Mouse (Mus musculus) cerebellum, adult (tissue): ENCODE data around the gene Unc5a.
A peak's percentile ranks its signal among the peaks of the same experiment; 100 is the strongest.

Experiments
- ATAC-seq: cut with Nextera tagmentation; 2 replicates; pipeline ENCODE4 v1.9.2; 2017; ENCODE audit warnings: mild to moderate bottlenecking, moderate library complexity, mixed read lengths; ENCODE audit not compliant: insufficient number of reproducible peaks, low FRiP score, low TSS enrichment

Gene Unc5a

GRCm38 (mm10) chr13:54997568-54997967, 48.4 kb downstream of the Unc5a start:
- no peak for ATAC-seq

DNA sequence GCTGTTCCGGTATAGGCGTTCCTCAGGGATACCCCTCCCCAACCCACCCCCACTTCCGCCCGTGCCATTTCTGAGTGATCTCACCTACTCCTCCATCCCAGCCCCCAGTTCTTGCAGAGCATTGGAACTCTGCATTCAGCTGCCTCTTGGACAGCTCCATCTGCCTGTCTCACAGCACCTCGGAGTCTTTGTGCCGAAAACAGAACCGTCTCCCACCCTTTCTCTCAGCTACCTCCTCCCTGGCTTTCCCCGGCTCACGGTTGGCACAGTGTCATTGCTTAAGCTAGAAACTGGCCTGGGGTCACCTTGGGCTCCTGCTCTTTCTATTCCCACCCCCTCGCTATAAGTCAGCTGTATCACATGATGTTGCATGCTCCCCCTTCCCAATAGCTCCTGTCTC, 51.2 kb downstream of the Unc5a start:
- ATAC-seq, result no peak

DNA sequence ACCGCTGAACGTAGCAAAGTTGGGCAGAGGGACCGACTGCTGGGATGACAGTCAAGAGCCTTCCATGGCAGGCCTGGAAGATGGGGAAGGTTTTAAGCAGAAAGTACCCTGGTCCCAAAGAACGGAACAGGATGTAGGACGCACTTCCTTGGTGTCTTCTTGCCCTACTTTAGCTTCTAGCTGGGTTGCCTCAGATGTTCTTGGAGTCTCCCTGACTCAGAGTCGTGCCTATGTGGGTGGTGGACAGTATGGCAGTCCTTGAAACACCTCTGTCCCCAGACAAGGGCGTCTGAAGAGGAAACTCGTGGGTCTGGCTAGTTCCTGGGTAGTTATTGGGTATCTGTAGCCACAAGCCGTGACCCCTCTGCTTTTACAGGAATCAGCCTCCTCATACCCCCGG, 52.9 kb downstream of the Unc5a start:
- no peak for ATAC-seq

- ATAC-seq, result no peak
These were observed 55.4 kb downstream of the Unc5a start for GRCm38 (mm10) chr13:55004646-55005045.

- no peak for ATAC-seq
These were observed 56.6 kb downstream of the Unc5a start for GRCm38 (mm10) chr13:55005691-55006414.

DNA sequence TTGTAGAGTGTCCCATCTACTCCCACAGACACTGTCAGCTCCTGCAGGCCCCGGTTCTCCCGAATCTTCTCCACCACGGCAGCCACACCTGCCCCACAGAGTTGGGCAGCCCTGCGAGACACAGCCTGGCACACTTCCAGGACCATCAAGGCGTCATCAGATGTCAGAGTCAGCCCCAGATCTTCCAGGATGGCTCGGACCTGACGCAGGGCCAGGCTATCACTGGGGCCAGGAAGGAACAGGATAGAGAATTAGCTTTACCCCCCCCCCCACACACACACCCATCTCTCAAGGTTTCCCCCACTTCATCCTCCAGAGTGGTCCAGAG, 57.2 kb downstream of the Unc5a start:
- no peak for ATAC-seq

DNA sequence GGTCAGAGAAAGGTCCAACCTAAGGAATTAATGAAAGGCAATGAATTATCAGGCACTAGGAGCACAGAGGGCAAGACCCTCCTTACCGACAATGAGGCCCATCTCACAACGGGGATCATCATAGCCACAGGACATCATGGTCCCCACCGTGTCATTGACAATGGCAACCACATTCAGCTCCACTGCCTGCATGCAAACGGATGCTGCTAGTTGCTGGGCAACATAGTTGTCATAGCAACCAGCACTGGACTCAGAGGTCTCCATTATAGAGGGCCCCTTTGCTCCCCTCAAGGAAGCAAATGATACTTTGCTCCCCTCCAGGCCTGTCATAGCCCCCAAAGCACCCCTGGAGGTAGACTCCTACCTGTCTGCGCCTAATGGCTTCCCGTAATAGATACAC, 59.4 kb downstream of the Unc5a start:
- ATAC-seq, result no peak

GRCm38 (mm10) chr13:55011103-55011502, 61.9 kb downstream of the Unc5a start:
- no peak for ATAC-seq

DNA sequence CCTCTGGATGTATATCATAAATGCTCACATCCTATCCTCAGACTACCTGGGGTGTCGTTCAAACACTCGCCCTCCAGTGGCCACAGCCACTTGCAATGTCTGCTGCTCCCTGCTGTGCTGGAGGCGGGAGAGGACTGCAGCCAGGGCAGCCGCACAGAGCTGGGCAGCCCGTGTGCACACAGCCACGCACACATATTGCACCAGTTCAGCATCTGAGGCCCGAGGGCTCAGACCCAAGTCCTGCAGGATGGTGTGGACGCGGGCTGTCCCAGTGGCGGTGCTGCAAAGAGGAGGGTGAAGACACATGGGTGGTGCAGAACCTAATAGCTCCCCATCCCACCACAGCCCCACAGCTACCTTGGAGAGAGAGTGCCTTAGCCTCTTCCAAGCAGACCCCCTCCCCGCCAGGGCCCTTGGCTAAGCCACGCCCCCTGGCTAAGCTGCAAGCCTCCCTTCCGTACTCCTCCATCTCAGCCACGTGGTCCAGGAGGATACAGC, 62.8 kb downstream of the Unc5a start:
- ATAC-seq, result peak; percentile 56; the same call in 1 of the 2 replicates

GRCm38 (mm10) chr13:55013702-55014344, 64.6 kb downstream of the Unc5a start:
- ATAC-seq, result no peak

GRCm38 (mm10) chr13:55014451-55014850, 65.2 kb downstream of the Unc5a start:
- no peak for ATAC-seq

DNA sequence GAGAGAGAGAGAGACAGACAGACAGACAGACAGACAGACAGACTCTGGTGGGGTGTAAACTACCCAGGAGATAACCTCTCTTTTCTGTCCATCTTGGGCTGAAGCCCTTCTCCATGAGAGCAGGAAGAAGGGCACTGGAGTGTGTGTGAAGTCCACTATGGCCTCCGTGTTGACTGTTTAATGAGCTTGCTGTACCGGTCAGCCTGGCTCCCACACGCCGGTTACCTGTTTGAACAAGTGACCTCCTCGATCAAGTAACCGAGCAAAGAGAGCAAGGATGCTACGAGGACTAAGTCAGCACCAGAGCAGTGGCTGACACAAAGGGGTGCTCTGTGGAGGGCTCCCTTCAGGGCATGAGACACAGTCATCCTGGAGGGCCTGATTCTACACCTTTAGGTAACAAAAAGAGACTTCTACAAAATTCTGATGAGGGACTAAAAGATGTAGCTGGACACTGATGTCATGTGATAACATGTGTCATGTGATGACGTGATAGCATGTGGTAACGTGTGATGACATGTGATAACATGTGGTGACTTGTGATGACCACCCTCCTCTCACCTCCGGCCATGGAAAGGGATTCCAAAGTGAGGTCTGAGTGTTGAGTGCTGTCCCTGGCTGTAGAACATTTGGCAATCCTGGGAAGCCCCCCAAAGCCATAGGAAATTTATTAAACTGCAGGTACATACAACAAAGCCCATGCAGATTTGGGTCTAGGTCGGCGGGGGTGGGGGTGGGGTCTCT, 68.1 kb downstream of the Unc5a start:
- no peak for ATAC-seq

GRCm38 (mm10) chr13:55017898-55018599, 68.8 kb downstream of the Unc5a start:
- ATAC-seq, result no peak

DNA sequence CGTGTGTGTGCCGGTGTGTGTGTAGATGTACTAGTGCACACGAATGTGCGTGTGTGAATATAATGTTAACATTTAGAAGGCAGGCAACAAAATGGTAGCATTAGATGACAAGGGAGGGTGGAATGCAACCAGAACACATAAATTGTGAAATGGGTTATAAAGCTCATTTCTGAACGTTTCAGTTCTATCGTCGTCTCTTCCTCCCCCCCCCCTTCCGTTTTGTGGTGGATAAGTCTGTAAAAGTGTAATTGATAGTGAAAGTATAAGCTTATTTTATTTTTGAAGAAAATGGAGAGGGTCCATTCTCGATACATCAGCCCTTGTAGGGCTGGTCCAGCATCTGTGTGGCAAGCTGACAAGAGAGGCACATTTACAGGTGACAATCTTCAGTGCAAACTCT, 69.5 kb downstream of the Unc5a start:
- ATAC-seq, result no peak

- ATAC-seq, result no peak
These were observed 70.0 kb downstream of the Unc5a start for GRCm38 (mm10) chr13:55019181-55019580.

- no peak for ATAC-seq
These were observed 70.8 kb downstream of the Unc5a start for GRCm38 (mm10) chr13:55020051-55020450.

GRCm38 (mm10) chr13:55021194-55021779, 72.1 kb downstream of the Unc5a start, which contains the start of gene Hk3:
Gene Hk3 (minus strand): TSS chr13:55021385.
- no peak for ATAC-seq

DNA sequence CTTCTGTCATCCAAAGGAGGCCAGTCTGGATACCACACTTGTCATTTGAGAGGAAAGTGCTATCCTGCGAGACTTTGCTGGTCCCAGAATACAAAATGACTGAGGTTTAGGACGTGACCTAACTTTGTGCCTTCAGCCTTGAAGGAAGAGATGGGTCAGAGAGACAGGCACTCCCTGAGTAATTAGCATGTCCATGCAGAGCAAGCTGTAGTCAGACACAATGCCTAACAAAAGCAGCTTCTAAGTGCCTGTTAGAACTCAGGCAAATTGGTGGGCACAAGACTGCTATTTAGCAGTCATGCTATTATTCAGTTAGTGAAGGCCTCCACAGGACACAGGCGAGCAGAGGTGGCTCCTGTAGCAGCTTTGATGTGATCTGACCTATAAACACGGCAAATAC, 73.0 kb downstream of the Unc5a start:
- ATAC-seq, result no peak

GRCm38 (mm10) chr13:55022715-55023114, 73.5 kb downstream of the Unc5a start:
- ATAC-seq, result no peak

DNA sequence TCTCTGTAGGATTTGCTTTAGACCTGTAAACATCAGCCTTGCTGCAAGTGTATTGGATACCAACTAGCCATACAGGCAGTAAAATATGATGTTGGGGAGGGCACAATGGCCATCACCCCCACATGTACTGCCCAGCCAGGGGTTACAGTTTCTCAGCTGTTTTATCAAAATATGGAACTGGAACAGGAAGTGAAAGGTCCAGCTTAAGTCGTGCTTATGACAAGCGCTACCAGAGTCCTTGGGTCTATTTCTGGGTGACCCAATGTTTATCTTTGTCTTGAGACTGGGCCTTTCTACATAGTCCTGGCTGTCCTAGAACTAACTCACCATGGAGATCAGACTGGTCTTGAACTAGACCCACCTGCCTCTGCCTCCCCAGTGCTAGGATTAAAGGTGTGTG, 75.0 kb downstream of the Unc5a start:
- ATAC-seq, result no peak
